Comparison of ENCODE assay signal across 8 mouse cellular contexts in genomic region chr17:33955555-33956214, GRCm38 (mm10). TPM values are rescaled to one million over a fixed set of nuclear protein-coding genes. Genes with fewer than 3 reads are reported as not detected.
DNase-seq lines count a peak whose midpoint lies in the region; ATAC-seq and TF ChIP-seq lines count a peak whose summit lies in the region.

Vps52 (plus strand) TSS chr17:33955812.
Rps18 (minus strand) TSS chr17:33956001.

- peak within 1 kb of the TSS; percentile 97 for H3K9ac ChIP-seq in embryonic facial prominence, embryonic 15.5 days
- peak within 1 kb of the TSS; percentile 96 for H3K9ac ChIP-seq in limb, embryonic 14.5 days (ENCODE audit: low read depth, low read length, severe bottlenecking)
- peak within 1 kb of the TSS; percentile 96 for H3K9ac ChIP-seq in midbrain, postnatal 0 days (replicated peaks; ENCODE audit: low read length, poor library complexity, severe bottlenecking)

- under 1% methylated on average over 50 of the region's 50 CpGs for WGBS in bone marrow, adult 2 months
- under 1% methylated on average over 50 of the region's 50 CpGs for whole genome bisulfite sequencing in embryonic facial prominence, embryonic 15.5 days
- under 1% methylated on average over 48 of the region's 50 CpGs for WGBS in limb, embryonic 14.5 days
- WGBS in midbrain, postnatal 0 days = under 1% methylated on average over 50 of the region's 50 CpGs

- H3K27me3 ChIP-seq in embryonic facial prominence, embryonic 15.5 days = no peaks in the 10 kb centered on the region
- H3K27me3 ChIP-seq in limb, embryonic 14.5 days (ENCODE audit: control insufficient read depth, insufficient read depth, low read length) = no peaks in the 10 kb centered on the region
- H3K27me3 ChIP-seq in midbrain, postnatal 0 days (ENCODE audit: insufficient read depth, low read length) = no peaks in the 10 kb centered on the region

- TF ChIP-seq POLR2A in bone marrow, adult 2 months (IDR thresholded peaks at IDR 0.05; ENCODE audit: borderline replicate concordance, control insufficient read depth, low read depth, low read length) = peak; percentile 94
- TF ChIP-seq POLR2A in limb, embryonic 14.5 days (IDR thresholded peaks at IDR 0.05; ENCODE audit: borderline replicate concordance, extremely low read depth, insufficient read depth, insufficient read length) = peak; percentile 98; the same call in 1 of the 2 replicates

- peak within 1 kb of the TSS; percentile 85 for H3K4me2 ChIP-seq in embryonic facial prominence, embryonic 15.5 days (replicated peaks)
- peak within 1 kb of the TSS; percentile 99 for H3K4me2 ChIP-seq in limb, embryonic 14.5 days (replicated peaks; ENCODE audit: low read depth, low read length, severe bottlenecking)
- peak within 1 kb of the TSS; percentile 80 for H3K4me2 ChIP-seq in midbrain, postnatal 0 days (ENCODE audit: low read depth, low read length, poor library complexity, severe bottlenecking)

- H3K4me1 ChIP-seq in bone marrow, adult 2 months (ENCODE audit: control insufficient read depth, insufficient read depth, low read length) = peaks cover 1% of the 10 kb centered on the region; the same call in 1 of the 2 replicates
- peaks cover 51% of the 10 kb centered on the region for H3K4me1 ChIP-seq in embryonic facial prominence, embryonic 15.5 days
- peaks cover 33% of the 10 kb centered on the region for H3K4me1 ChIP-seq in limb, embryonic 14.5 days (ENCODE audit: control insufficient read depth, insufficient read depth, low read length)
- peaks cover 13% of the 10 kb centered on the region; the same call in 1 of the 2 replicates for H3K4me1 ChIP-seq in midbrain, postnatal 0 days (ENCODE audit: insufficient read depth, low read length)

- no peak for TF ChIP-seq CTCF in bone marrow, adult 2 months (IDR thresholded peaks at IDR 0.05; ENCODE audit: control insufficient read depth, insufficient read depth, low read length)
- TF ChIP-seq CTCF in midbrain, postnatal 0 days (IDR thresholded peaks at IDR 0.05) = peak; percentile 60

- peak; percentile 99 for DNase-seq in 416B (ENCODE audit: low read depth)
- peak; percentile 98 for DNase-seq in heart, adult 8-10 months (ENCODE audit: low spot score)
- peak; percentile 99 for DNase-seq in kidney, adult 9 months
- peak; percentile 99 for DNase-seq in limb, embryonic 14.5 days (ENCODE audit: low spot score)
- DNase-seq in midbrain, postnatal 0 days (ENCODE audit: low spot score) = peak; percentile 99
- peak; percentile 89 to 95 for DNase-seq in spleen, postnatal 14 days (ENCODE audit: low spot score in 2 of 2)

- peak within 1 kb of the TSS; percentile 92 for H3K27ac ChIP-seq in bone marrow, adult 2 months (ENCODE audit: control insufficient read depth, insufficient read depth, low read depth, low read length, poor library complexity)
- peak within 1 kb of the TSS; percentile 97 for H3K27ac ChIP-seq in embryonic facial prominence, embryonic 15.5 days (replicated peaks)
- peak within 1 kb of the TSS; percentile 91 for H3K27ac ChIP-seq in limb, embryonic 14.5 days (replicated peaks; ENCODE audit: low read depth, low read length)
- H3K27ac ChIP-seq in midbrain, postnatal 0 days (ENCODE audit: low read depth, low read length) = peak within 1 kb of the TSS; percentile 96

- peak within 1 kb of the TSS; percentile 95 for H3K4me3 ChIP-seq in bone marrow, adult 2 months (replicated peaks; ENCODE audit: control insufficient read depth, low read depth, low read length)
- peak within 1 kb of the TSS; percentile 87 for H3K4me3 ChIP-seq in embryonic facial prominence, embryonic 15.5 days (replicated peaks)
- H3K4me3 ChIP-seq in limb, embryonic 14.5 days (replicated peaks; ENCODE audit: low read length) = peak within 1 kb of the TSS; percentile 95
- peak within 1 kb of the TSS; percentile 84 for H3K4me3 ChIP-seq in midbrain, postnatal 0 days (ENCODE audit: low read depth, low read length)

- no peaks in the 10 kb centered on the region for H3K9me3 ChIP-seq in embryonic facial prominence, embryonic 15.5 days (replicated peaks)
- no peaks in the 10 kb centered on the region for H3K9me3 ChIP-seq in limb, embryonic 14.5 days (ENCODE audit: control insufficient read depth, low read length)
- H3K9me3 ChIP-seq in midbrain, postnatal 0 days (ENCODE audit: low read length) = no peaks in the 10 kb centered on the region

- peak; percentile 87 for ATAC-seq in embryonic facial prominence, embryonic 15.5 days (ENCODE audit: insufficient number of reproducible peaks, low FRiP score, low TSS enrichment, low read depth)
- ATAC-seq in limb, embryonic 14.5 days (ENCODE audit: low FRiP score, low read depth) = peak; percentile 88
- peak; percentile 88 for ATAC-seq in midbrain, postnatal 0 days (ENCODE audit: low FRiP score)

- H3K36me3 ChIP-seq in embryonic facial prominence, embryonic 15.5 days = peaks cover 53% of the 10 kb centered on the region
- H3K36me3 ChIP-seq in limb, embryonic 14.5 days (ENCODE audit: control insufficient read depth, insufficient read depth, low read length) = peaks cover 59% of the 10 kb centered on the region
- peaks cover 38% of the 10 kb centered on the region for H3K36me3 ChIP-seq in midbrain, postnatal 0 days (ENCODE audit: insufficient read depth, low read length)

RNA-seq across cellular contexts. Expression of gene Vps52, which starts in this region (rescaled TPM):
- polyA plus RNA-seq in bone marrow, adult 2 months (2011; ENCODE audit: insufficient read depth, insufficient read length, low replicate concordance, missing spikeins) = 13.7 and 23.1 TPM in 2 replicates
- 48.9 and 57.2 TPM in 2 replicates for polyA plus RNA-seq in embryonic facial prominence, embryonic 15.5 days (2015; fragmentation: Nextera tagmentation; extraction: Ambion mirVana)
- 10 to 100 TPM; 35.6 to 45.0 (median 41.6) TPM for total RNA-seq in heart, adult 8-10 months (2022)
- 48.8 and 62.7 TPM in 2 replicates for polyA plus RNA-seq in limb, embryonic 14.5 days (2012; rRNA removed)
- 38.6 and 43.4 TPM in 2 replicates for polyA plus RNA-seq in limb, embryonic 14.5 days (2014; fragmentation: Nextera tagmentation; extraction: Ambion mirVana)
- total RNA-seq in midbrain, postnatal 0 days (2014; rRNA removed) = 39.5 and 46.1 TPM in 2 replicates
- polyA plus RNA-seq in midbrain, postnatal 0 days (2015; fragmentation: Nextera tagmentation; extraction: Ambion mirVana) = 65.8 and 68.6 TPM in 2 replicates

RNA-seq across cellular contexts. Expression of gene Rps18, which starts in this region (rescaled TPM):
- 1,108 and 1,335 TPM in 2 replicates for polyA plus RNA-seq in bone marrow, adult 2 months (2011; ENCODE audit: insufficient read depth, insufficient read length, low replicate concordance, missing spikeins)
- 1,731 and 1,878 TPM in 2 replicates for polyA plus RNA-seq in embryonic facial prominence, embryonic 15.5 days (2015; fragmentation: Nextera tagmentation; extraction: Ambion mirVana)
- total RNA-seq in heart, adult 8-10 months (2022) = 100 to 1,000 TPM; 373 to 430 (median 408) TPM
- polyA plus RNA-seq in limb, embryonic 14.5 days (2012; rRNA removed) = 1,284 and 1,402 TPM in 2 replicates
- 2,129 and 2,245 TPM in 2 replicates for polyA plus RNA-seq in limb, embryonic 14.5 days (2014; fragmentation: Nextera tagmentation; extraction: Ambion mirVana)
- total RNA-seq in midbrain, postnatal 0 days (2014; rRNA removed) = 742 and 975 TPM in 2 replicates
- polyA plus RNA-seq in midbrain, postnatal 0 days (2015; fragmentation: Nextera tagmentation; extraction: Ambion mirVana) = 751 and 769 TPM in 2 replicates

Comparison
In these comparisons a context has a peak if more than half of its experiments do, and no peak if none do; other contexts are left out.
1. Peak in every context shown above with its lines: DNase-seq, ATAC-seq, H3K4me3 ChIP-seq and H3K27ac ChIP-seq.